Mouse (Mus musculus) ovary, postnatal 36 days (tissue): ENCODE measurements around the gene Adgrd1.

Experiments
- DNase-seq: peaks from one replicate; pipeline ENCODE4 v3.0.0; 2022; ENCODE audit warnings: low spot score, mixed read lengths

Gene Adgrd1

GRCm38 (mm10) chr5:129096511-129096910 lies at the start of gene Adgrd1:
Gene Adgrd1 (plus strand): TSS chr5:129096750.
- DNase-seq, result peak; percentile 16

- no peak for DNase-seq
Measured at GRCm38 (mm10) chr5:129049372-129049771, 47.2 kb upstream of the Adgrd1 start.

GRCm38 (mm10) chr5:129051910-129052309 lies 44.6 kb upstream of the Adgrd1 start:
- DNase-seq, result no peak

GRCm38 (mm10) chr5:129052636-129053355 lies 43.8 kb upstream of the Adgrd1 start:
- no peak for DNase-seq

GRCm38 (mm10) chr5:129054675-129055284 lies 41.8 kb upstream of the Adgrd1 start:
- no peak for DNase-seq

GRCm38 (mm10) chr5:129059116-129059515 lies 37.4 kb upstream of the Adgrd1 start:
- DNase-seq, result no peak

- peak; percentile 51 for DNase-seq
Measured at GRCm38 (mm10) chr5:129061579-129061978, 35.0 kb upstream of the Adgrd1 start.

- DNase-seq, result peak; percentile 60
Measured at GRCm38 (mm10) chr5:129063037-129063791, 33.3 kb upstream of the Adgrd1 start.

- DNase-seq, result no peak
Measured at GRCm38 (mm10) chr5:129063792-129064087, 32.8 kb upstream of the Adgrd1 start.

GRCm38 (mm10) chr5:129064186-129064585 lies 32.4 kb upstream of the Adgrd1 start:
- DNase-seq, result no peak

GRCm38 (mm10) chr5:129065301-129065700 lies 31.2 kb upstream of the Adgrd1 start:
- DNase-seq, result no peak

- DNase-seq, result peak; percentile 20
Measured at GRCm38 (mm10) chr5:129065946-129066345, 30.6 kb upstream of the Adgrd1 start.

- DNase-seq, result no peak
Measured at GRCm38 (mm10) chr5:129066541-129067230, 29.9 kb upstream of the Adgrd1 start.

GRCm38 (mm10) chr5:129067231-129067834 lies 29.2 kb upstream of the Adgrd1 start:
- DNase-seq, result peak; percentile 26

- DNase-seq, result no peak
Measured at GRCm38 (mm10) chr5:129071761-129072280, 24.7 kb upstream of the Adgrd1 start.

GRCm38 (mm10) chr5:129073404-129073803 lies 23.1 kb upstream of the Adgrd1 start:
- DNase-seq, result no peak

- DNase-seq, result no peak
Measured at GRCm38 (mm10) chr5:129076098-129076497, 20.5 kb upstream of the Adgrd1 start.

GRCm38 (mm10) chr5:129077240-129077639 lies 19.3 kb upstream of the Adgrd1 start:
- no peak for DNase-seq

GRCm38 (mm10) chr5:129081521-129081920 lies 15.0 kb upstream of the Adgrd1 start:
- no peak for DNase-seq

- no peak for DNase-seq
Measured at GRCm38 (mm10) chr5:129085153-129085552, 11.4 kb upstream of the Adgrd1 start.

GRCm38 (mm10) chr5:129092345-129093065 lies 4.0 kb upstream of the Adgrd1 start:
- DNase-seq, result no peak
